Mouse (Mus musculus) bone marrow macrophage, adult 2 months (primary cell): ENCODE results near the gene Grm5.

ENCODE experiments used
- CTCF ChIP-seq: IDR thresholded peaks from 2 replicates; pipeline ENCODE4 v1.5.1; 2012; ENCODE audit warnings: low read depth, mild to moderate bottlenecking, low read length, moderate library complexity
- POLR2A ChIP-seq: IDR thresholded peaks from 2 replicates; pipeline ENCODE4 v1.6.1; 2012; ENCODE audit warnings: mild to moderate bottlenecking, low read depth, low read length, borderline replicate concordance

- TF ChIP-seq POLR2A (no peak), CTCF (no peak)
Measured at GRCm38 (mm10) chr7:88130488-88130849, 546.5 kb downstream of the Grm5 start.
